Mouse (Mus musculus) ES-E14 (cell line): Measurements from ENCODE around the gene Pknox1. TPM values are rescaled to one million over a fixed set of nuclear protein-coding genes. Genes with fewer than 3 reads are reported as not detected.
A peak's percentile ranks its signal among the peaks of the same experiment; 100 is the strongest.

Source experiments
- DNase-seq: peaks from one replicate; pipeline ENCODE4 v3.0.0-alpha.2; 2013; ENCODE audit warnings: low read depth, low spot score
- H3K27ac ChIP-seq: 2 replicates; pipeline ENCODE4 v1.5.1; 2012; ENCODE audit warnings: low read depth, mild to moderate bottlenecking, low read length, moderate library complexity, mixed read lengths; ENCODE audit not compliant: poor library complexity, insufficient read depth, severe bottlenecking
- H3K36me3 ChIP-seq: 2 replicates; pipeline ENCODE4 v1.6.1; 2012; ENCODE audit warnings: mild to moderate bottlenecking, low read length, moderate library complexity, mixed read lengths; ENCODE audit not compliant: control insufficient read depth, poor library complexity, insufficient read depth, severe bottlenecking
- H3K4me1 ChIP-seq, 2 experiments: fragments of 150-350 bp in 1 of 2; sonication (generic) in 1 of 2; 2 replicates each; pipeline ENCODE4 v1.6.1; 2012; ENCODE audit warnings: low read length in 2 of 2, mild to moderate bottlenecking in 1 of 2, mixed read lengths in 1 of 2; ENCODE audit not compliant: control insufficient read depth in 2 of 2, insufficient read depth in 2 of 2, poor library complexity in 1 of 2
- H3K4me3 ChIP-seq, 2 experiments: fragments of 150-350 bp in 1 of 2; sonication (generic) in 1 of 2; 2 replicates each; pipeline ENCODE4 v1.5.1; 2012; ENCODE audit warnings: low read length in 2 of 2, low read depth in 1 of 2, mild to moderate bottlenecking in 1 of 2, mixed read lengths in 1 of 2; ENCODE audit not compliant: insufficient read depth in 1 of 2, poor library complexity in 1 of 2, severe bottlenecking in 1 of 2
- H3K9ac ChIP-seq: 2 replicates; pipeline ENCODE4 v1.6.1; 2012; ENCODE audit warnings: low read depth, mild to moderate bottlenecking, low read length, mixed read lengths; ENCODE audit not compliant: poor library complexity, insufficient read depth, severe bottlenecking
- H3K9me3 ChIP-seq: fragments of 150-350 bp; sonication (generic); 2 replicates; pipeline ENCODE4 v1.6.1; 2012; ENCODE audit warnings: low read depth, mild to moderate bottlenecking, low read length; ENCODE audit not compliant: control insufficient read depth, insufficient read depth
- CHD2 ChIP-seq: IDR thresholded peaks from 2 replicates; pipeline ENCODE4 v1.6.1; 2014; ENCODE audit warnings: mild to moderate bottlenecking, low read depth, low read length, inconsistent platforms
- HCFC1 ChIP-seq: IDR thresholded peaks from 2 replicates; pipeline ENCODE4 v1.6.1; 2012; ENCODE audit warnings: low read length, inconsistent platforms, borderline replicate concordance; ENCODE audit not compliant: insufficient read depth
- MAFK ChIP-seq: IDR thresholded peaks from 2 replicates; pipeline ENCODE4 v1.6.1; 2014; ENCODE audit warnings: mild to moderate bottlenecking, low read depth, low read length, inconsistent platforms; ENCODE audit not compliant: insufficient read depth
- ZC3H11A ChIP-seq: IDR thresholded peaks from 2 replicates; pipeline ENCODE4 v1.6.1; 2012; ENCODE audit warnings: low read depth, mild to moderate bottlenecking, inconsistent platforms, low read length, borderline replicate concordance
- ZNF384 ChIP-seq: IDR thresholded peaks from 2 replicates; pipeline ENCODE4 v1.6.1; 2012; ENCODE audit warnings: low read depth, low read length, inconsistent platforms
- in situ Hi-C, 2 experiments: fragments of 600-800 bp; cut with MboI; formaldehyde crosslinking; loops; one replicate each; pipeline ENCODE4 v1.15.1; 2025; ENCODE audit warnings: low sequenced_read_pairs in 2 of 2, inconsistent platforms in 1 of 2; ENCODE audit not compliant: unreplicated experiment in 2 of 2
- total RNA-seq: library from RNA; depleted of rRNA; stranded (reverse); fragments of 300-350 nt; gene quantifications from 2 replicates; pipeline ENCODE4 v1.2.3, GENCODE M21; 2012

The Pknox1 gene
- total RNA-seq, 1 experiment: 16.3 TPM

- no peaks in the 10 kb centered on the region for H3K36me3 ChIP-seq
- in situ Hi-C loops: no loop called here
- H3K27ac ChIP-seq: peak overlapping the region; percentile 28; the same call in 1 of the 2 replicates
- H3K4me1 ChIP-seq: peaks cover 0 to 4% of the 10 kb centered on the region in 2 experiments; a peak in 2 of 4 replicates
- H3K9me3 ChIP-seq: no peaks in the 10 kb centered on the region
- H3K4me3 ChIP-seq: peak overlapping the region; percentile 57 to 67
- TF ChIP-seq ZC3H11A: no peak
- TF ChIP-seq HCFC1: no peak
- TF ChIP-seq MAFK: no peak
- TF ChIP-seq CHD2: no peak
- TF ChIP-seq ZNF384: no peak
- peak overlapping the region; percentile 84 for H3K9ac ChIP-seq
- no peak for DNase-seq
Observed at GRCm38 (mm10) chr17:31563632-31564014, 911 bp upstream of the Pknox1 start.

GRCm38 (mm10) chr17:31564858-31565140 is 265 bp downstream of the Pknox1 start:
- Histone ChIP-seq H3K27ac (peak overlapping the region; percentile 84), H3K4me1 (peaks cover 0 to 8% of the 10 kb centered on the region in 2 experiments; a peak in 2 of 4 replicates), H3K9me3 (no peaks in the 10 kb centered on the region), H3K9ac (peak overlapping the region; percentile 92), H3K36me3 (no peaks in the 10 kb centered on the region), H3K4me3 (peak overlapping the region; percentile 90 to 98; a peak in 3 of 4 replicates)
- in situ Hi-C loops: no loop called here
- TF ChIP-seq MAFK (no peak), ZC3H11A (no peak), HCFC1 (no peak), CHD2 (no peak), ZNF384 (no peak)
- DNase-seq: no peak

- peaks cover 0 to 8% of the 10 kb centered on the region in 2 experiments; a peak in 2 of 4 replicates for H3K4me1 ChIP-seq
- peak overlapping the region; percentile 90 to 98 for H3K4me3 ChIP-seq
- TF ChIP-seq ZNF384 (no peak), ZC3H11A (no peak), MAFK (no peak), HCFC1 (no peak), CHD2 (no peak)
- DNase-seq: no peak
- in situ Hi-C loops: no loop called here
- H3K27ac ChIP-seq: peak overlapping the region; percentile 84
- H3K9me3 ChIP-seq: no peaks in the 10 kb centered on the region
- no peaks in the 10 kb centered on the region for H3K36me3 ChIP-seq
- H3K9ac ChIP-seq: peak overlapping the region; percentile 92
Observed at GRCm38 (mm10) chr17:31565141-31566056, 865 bp downstream of the Pknox1 start.

GRCm38 (mm10) chr17:31566276-31566675 is 1.7 kb downstream of the Pknox1 start:
- no peak overlapping the region for H3K27ac ChIP-seq
- in situ Hi-C loops: no loop called here
- H3K9ac ChIP-seq: peak overlapping the region; percentile 92; the same call in 1 of the 2 replicates

More at GRCm38 (mm10) chr17:31566276-31566675, 1.7 kb downstream of the Pknox1 start:
- no peak for DNase-seq
- TF ChIP-seq ZNF384: no peak
- TF ChIP-seq HCFC1: no peak
- TF ChIP-seq MAFK: no peak
- TF ChIP-seq CHD2: no peak
- TF ChIP-seq ZC3H11A: no peak
- Histone ChIP-seq H3K9me3 (no peaks in the 10 kb centered on the region), H3K4me1 (peaks cover 0 to 8% of the 10 kb centered on the region in 2 experiments; a peak in 2 of 4 replicates), H3K4me3 (peak overlapping the region; percentile 90 to 98; a peak in 3 of 4 replicates), H3K36me3 (no peaks in the 10 kb centered on the region)
